Mouse (Mus musculus): ENCODE measurements around the gene Clic3.

The Clic3 gene

GRCm38 (mm10) chr2:25479551-25480311, 23.1 kb downstream of the Clic3 start:
- DNase-seq (ENCODE audit: low spot score in 2 of 2): no peak

GRCm38 (mm10) chr2:25480541-25480940, 23.9 kb downstream of the Clic3 start:
- DNase-seq (ENCODE audit: low spot score in 2 of 2): no peak

- DNase-seq (ENCODE audit: low spot score in 2 of 2): peak; percentile 60 to 77
Measured at GRCm38 (mm10) chr2:25482969-25483368, 26.3 kb downstream of the Clic3 start.

GRCm38 (mm10) chr2:25484901-25485647, 28.4 kb downstream of the Clic3 start:
- no peak for DNase-seq (ENCODE audit: low spot score in 2 of 2)

GRCm38 (mm10) chr2:25487965-25488670, 31.5 kb downstream of the Clic3 start:
- no peak for DNase-seq (ENCODE audit: low spot score in 2 of 2)

- DNase-seq (ENCODE audit: low spot score in 2 of 2): no peak
Measured at GRCm38 (mm10) chr2:25488671-25489068, 32.0 kb downstream of the Clic3 start.

- DNase-seq (ENCODE audit: low spot score in 2 of 2): no peak
Measured at GRCm38 (mm10) chr2:25492988-25493387, 36.4 kb downstream of the Clic3 start.

GRCm38 (mm10) chr2:25493476-25493961, 36.9 kb downstream of the Clic3 start, which contains the start of gene Lcn12:
Gene Lcn12 (minus strand): TSS chr2:25493911.
- no peak for DNase-seq (ENCODE audit: low spot score in 2 of 2)

- no peak for DNase-seq (ENCODE audit: low spot score in 2 of 2)
Measured at GRCm38 (mm10) chr2:25496462-25496861, 39.8 kb downstream of the Clic3 start.

- no peak for DNase-seq (ENCODE audit: low spot score in 2 of 2)
Measured at GRCm38 (mm10) chr2:25497846-25498575, 41.4 kb downstream of the Clic3 start.

GRCm38 (mm10) chr2:25498622-25499478, 42.2 kb downstream of the Clic3 start:
- no peak for DNase-seq (ENCODE audit: low spot score in 2 of 2)

- no peak for DNase-seq (ENCODE audit: low spot score in 2 of 2)
Measured at GRCm38 (mm10) chr2:25500071-25500575, 43.5 kb downstream of the Clic3 start.

GRCm38 (mm10) chr2:25500576-25501405, 44.2 kb downstream of the Clic3 start, which contains the start of gene Fbxw5:
Gene Fbxw5 (plus strand): TSS chr2:25500750.
- DNase-seq (ENCODE audit: low spot score in 2 of 2): peak; percentile 81 to 88

- no peak for DNase-seq (ENCODE audit: low spot score in 2 of 2)
Measured at GRCm38 (mm10) chr2:25501593-25502486, 45.2 kb downstream of the Clic3 start, which contains the start of gene C8g. Gene C8g (minus strand): TSS chr2:25501719.

- no peak for DNase-seq (ENCODE audit: low spot score in 2 of 2)
Measured at GRCm38 (mm10) chr2:25502726-25503125, 46.1 kb downstream of the Clic3 start.

GRCm38 (mm10) chr2:25504538-25504937, 47.9 kb downstream of the Clic3 start:
- DNase-seq (ENCODE audit: low spot score in 2 of 2): no peak

GRCm38 (mm10) chr2:25505000-25505399, 48.4 kb downstream of the Clic3 start:
- DNase-seq (ENCODE audit: low spot score in 2 of 2): no peak

GRCm38 (mm10) chr2:25505860-25506259, 49.2 kb downstream of the Clic3 start:
- DNase-seq (ENCODE audit: low spot score in 2 of 2): no peak

All from spleen, postnatal 4 days (tissue).